Mouse (Mus musculus): ENCODE results near the gene Sesn1.
"Not testable (repeated sequence)": the region's sequence is repeated elsewhere in the genome, so short reads cannot be mapped to it uniquely, and the experiment has no call there.

Sesn1 gene

DNA sequence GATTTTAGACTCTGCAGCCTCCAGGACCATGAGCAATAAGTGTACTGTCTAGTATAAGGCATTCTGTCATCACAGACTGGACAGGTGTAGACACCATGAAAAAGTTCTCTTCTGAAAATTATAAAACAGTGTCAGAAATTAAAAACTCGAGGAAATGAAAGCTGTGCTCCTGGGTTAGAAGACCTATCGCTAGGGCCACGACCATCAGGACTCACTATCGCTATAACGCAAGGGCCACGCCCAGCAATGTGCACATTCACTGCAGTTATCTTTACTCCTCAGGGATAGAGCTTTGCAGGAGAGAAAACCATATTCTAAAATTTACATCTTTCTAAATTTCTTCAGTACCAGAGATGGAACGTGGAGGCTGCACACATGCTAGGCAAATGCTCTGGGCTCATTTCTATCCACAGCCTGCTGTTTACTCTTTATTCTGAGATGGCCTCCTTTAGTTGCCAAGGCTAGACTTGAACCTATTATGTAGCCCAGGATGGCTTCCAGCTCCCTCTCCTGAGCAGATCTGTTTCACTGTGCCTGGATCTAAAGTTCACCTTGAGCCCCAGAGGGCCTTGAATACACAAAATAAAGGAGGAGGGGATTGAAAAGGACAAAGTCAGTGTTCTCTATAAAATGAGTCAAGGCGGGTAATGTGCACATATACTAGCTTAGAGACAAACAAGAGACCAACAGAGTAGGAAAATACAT lies 102.7 kb downstream of the Sesn1 start:
- no peak for DNase-seq (ENCODE audit: low spot score)

- no peak for DNase-seq (ENCODE audit: low spot score)
These were observed 117.0 kb downstream of the Sesn1 start for GRCm38 (mm10) chr10:41926726-41927125.

- no peak for DNase-seq (ENCODE audit: low spot score)
These were observed 121.2 kb downstream of the Sesn1 start for GRCm38 (mm10) chr10:41930966-41931365.

DNA sequence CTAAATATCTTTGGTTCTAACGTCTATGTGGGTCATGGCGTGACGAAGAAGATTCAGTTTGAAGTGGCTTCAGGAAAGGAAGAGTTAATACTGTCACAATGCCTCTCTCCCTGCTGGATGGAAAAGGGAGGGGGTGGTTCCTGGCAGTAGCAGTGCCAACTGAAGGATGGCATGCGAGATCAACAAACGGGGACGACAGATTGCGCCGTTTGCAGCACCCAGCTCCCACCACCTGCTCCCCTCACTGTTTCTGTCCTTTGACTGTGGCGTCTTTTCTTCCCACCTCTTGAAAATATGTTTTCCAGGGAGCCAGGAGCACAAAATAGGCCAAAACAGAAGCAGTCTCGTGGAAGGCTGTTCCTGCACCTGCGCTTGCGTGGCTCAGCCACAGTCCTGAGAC lies 122.2 kb downstream of the Sesn1 start:
- no peak for DNase-seq (ENCODE audit: low spot score)

DNA sequence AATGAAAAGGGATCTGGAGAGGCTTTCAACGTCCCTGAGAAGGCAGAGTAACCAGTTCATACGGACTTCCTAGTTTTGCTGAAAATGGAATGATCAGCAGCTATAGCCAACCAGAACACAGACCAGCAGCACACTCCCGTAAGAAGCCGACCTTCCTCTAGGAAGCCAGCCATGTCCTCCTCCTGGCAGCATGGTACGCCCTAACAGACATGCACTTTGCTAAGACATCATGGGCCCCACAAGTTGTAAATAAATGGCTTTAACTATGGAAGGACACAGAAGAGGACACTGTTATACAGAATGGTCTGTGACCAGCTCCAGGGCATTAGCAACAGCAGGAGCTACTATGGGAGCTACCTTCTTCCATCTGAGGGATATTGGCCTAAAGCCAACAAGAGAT lies 123.2 kb downstream of the Sesn1 start:
- no peak for DNase-seq (ENCODE audit: low spot score)

GRCm38 (mm10) chr10:41933536-41933935 lies 123.8 kb downstream of the Sesn1 start:
- DNase-seq (ENCODE audit: low spot score), result peak; percentile 35

DNA sequence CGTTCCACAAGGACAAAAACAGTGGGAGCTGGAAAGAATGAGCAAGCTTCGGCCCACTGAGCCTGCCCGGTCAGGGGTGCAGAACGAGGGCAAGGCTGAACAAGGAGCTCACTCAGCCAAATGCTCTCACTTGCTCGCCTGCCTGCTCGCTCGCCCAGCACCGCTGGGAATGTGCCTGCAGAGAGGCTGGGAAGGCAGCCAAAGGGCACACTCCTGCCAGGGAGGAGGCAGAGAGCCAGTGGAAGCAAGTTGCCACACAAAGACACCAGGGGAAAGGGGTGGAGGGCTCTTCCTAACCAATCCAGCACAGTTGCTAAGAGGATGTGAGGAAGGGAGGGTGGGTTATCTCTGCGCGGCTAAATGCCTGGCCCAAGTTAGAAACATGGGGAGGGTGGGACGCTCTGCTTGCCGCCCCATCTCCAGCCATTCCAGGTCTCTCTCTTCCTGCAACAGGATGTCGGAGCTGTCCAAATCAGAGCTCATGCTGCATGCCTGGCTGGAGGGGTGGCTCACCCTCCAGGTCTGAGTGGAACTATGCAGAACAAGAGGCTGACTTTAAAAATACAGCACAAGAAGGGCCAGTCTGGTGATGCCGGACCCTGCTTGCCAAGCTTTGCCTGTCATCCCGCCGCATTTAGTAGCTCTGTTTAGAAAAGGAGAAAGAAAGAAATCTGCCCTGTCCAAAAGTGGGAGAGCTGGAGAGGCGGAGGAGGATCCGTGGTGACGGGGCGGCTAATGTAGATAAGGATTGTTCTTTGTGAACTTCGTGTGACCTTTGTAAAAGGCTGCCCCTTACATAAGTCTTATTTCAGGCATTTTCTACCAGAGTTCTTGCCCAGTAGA lies 125.1 kb downstream of the Sesn1 start:
- DNase-seq (ENCODE audit: low spot score), result peak; percentile 63

- DNase-seq (ENCODE audit: low spot score), result no peak
These were observed 125.7 kb downstream of the Sesn1 start for GRCm38 (mm10) chr10:41935476-41935829.

- DNase-seq (ENCODE audit: low spot score), result no peak
These were observed 126.4 kb downstream of the Sesn1 start for GRCm38 (mm10) chr10:41936100-41936499.

- DNase-seq (ENCODE audit: low spot score), result no peak
These were observed 127.4 kb downstream of the Sesn1 start for GRCm38 (mm10) chr10:41937176-41937575.

DNA sequence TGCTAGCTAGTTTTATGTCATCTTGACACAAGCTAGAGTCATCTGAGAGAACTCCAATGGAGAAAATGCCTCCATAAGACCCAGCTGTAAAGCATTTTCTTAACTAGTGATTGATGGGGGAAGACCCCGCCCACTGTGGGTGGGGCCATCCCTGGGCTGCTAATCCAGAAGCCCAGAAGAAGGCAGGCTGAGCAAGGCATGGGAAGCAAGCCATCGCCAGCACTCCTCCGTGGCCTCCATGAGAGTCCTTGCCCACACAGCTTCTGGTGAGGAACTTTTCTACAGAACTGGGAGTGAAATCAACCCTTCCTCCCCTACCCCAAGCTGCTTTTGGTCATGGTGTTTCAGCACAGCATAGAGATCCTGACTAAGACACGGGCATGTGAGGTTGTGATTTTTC lies 129.4 kb downstream of the Sesn1 start:
- DNase-seq (ENCODE audit: low spot score), result no peak

GRCm38 (mm10) chr10:41952354-41952753 lies 142.6 kb downstream of the Sesn1 start:
- not testable (repeated sequence) for DNase-seq (ENCODE audit: low spot score)

GRCm38 (mm10) chr10:41952850-41953527 lies 143.3 kb downstream of the Sesn1 start:
- no peak for DNase-seq (ENCODE audit: low spot score)

DNA sequence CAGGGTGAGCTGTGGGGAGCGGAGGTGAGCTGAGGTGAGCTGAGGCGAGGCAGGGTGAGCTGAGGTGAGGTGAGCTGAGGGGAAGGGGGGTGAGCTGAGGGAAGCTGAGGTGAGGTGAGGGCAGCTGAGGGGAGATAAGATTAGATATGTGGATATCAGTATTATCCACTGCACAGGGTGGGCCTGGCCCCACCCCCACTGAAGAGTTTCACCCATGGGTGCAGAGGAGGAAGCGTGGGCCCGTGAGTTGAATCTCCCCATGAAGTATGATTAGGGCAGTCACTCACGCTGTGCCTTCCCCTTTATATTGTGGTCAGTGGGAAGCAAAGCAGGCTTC lies 143.8 kb downstream of the Sesn1 start:
- DNase-seq (ENCODE audit: low spot score), result no peak

- DNase-seq (ENCODE audit: low spot score), result no peak
These were observed 147.9 kb downstream of the Sesn1 start for GRCm38 (mm10) chr10:41957421-41958225.
